Mouse (Mus musculus) heart, postnatal 0 days (tissue): ENCODE data around the gene Vnn1.

Source experiments
- CTCF ChIP-seq: IDR thresholded peaks from 2 replicates; pipeline ENCODE4 v1.5.1; 2016; ENCODE audit warnings: antibody characterized with exemption, control low read depth, low read depth
- EP300 ChIP-seq: IDR thresholded peaks from 2 replicates; pipeline ENCODE4 v1.6.1; 2016; ENCODE audit warnings: antibody characterized with exemption, low read depth

DNA sequence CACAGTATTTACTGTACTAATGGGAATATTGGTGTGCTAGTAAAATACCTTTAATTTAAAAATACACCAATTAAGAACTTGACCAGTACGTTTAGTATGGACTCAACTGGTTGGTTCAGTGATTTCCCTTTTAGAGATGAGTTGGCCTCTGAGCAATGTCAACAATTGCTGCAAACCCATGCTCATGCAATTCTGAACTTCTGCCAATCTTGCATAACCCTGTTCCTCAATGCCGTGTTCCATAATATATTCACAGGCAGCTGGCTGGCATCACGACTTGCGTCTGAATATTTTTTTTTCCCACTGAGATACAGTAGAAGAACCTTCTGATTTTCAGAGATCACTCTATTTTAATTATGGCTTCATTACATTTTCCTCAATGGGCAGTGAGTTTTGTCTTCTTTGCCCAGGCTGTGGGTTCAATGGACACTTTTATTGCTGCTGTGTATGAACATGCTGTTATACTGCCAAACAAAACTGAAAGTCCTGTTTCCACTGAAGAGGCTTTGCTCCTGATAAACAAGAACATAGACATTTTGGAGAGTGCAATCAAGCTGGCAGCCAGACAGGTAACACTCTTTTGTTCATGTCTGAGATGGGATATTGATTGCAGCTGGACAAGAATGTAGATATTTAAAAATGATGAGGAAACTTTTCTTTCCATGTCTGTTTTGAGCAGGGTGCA is 43.1 kb upstream of the Vnn1 start, which contains the start of gene Vnn3:
- TF ChIP-seq CTCF, result no peak
- TF ChIP-seq EP300, result no peak
